Mouse (Mus musculus): ENCODE measurements at regions not wholly inside any gene's neighbourhood (a gene's known extent, or its start where the extent isn't known, plus 50 kb on each side); places are given as distances from the start of the nearest gene placed in this dataset.

DNA sequence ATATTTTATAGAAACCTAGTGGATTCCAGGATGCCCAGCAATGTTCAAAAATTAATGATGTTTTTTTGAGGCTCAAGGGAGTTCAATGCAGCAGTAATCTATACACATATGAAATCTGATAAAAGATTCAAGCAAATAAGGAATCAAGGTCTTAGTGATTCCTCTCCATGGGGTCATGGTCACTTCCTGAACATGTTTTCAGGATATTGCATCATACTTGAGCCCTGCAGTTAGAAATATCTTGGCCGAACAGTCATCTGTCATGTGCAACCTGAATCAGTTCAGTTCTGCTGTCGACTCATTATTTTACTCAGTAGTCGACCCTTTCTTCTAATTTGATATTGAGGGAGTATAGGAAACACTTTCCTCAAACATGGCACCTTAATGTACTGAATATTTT is 97.1 kb upstream of the Cblb start:
- no peaks in the 10 kb centered on the region for H3K27me3 ChIP-seq
- no peaks in the 10 kb centered on the region for H3K9me3 ChIP-seq
- H3K4me1 ChIP-seq (replicated peaks), result no peaks in the 10 kb centered on the region
- no peak overlapping the region for H3K27ac ChIP-seq
- 87% methylated on average over 3 of the region's 3 CpGs for WGBS
- H3K4me2 ChIP-seq, result no peak overlapping the region
- no peak overlapping the region for H3K9ac ChIP-seq (replicated peaks)
- H3K36me3 ChIP-seq, result no peaks in the 10 kb centered on the region
- ATAC-seq (ENCODE audit: insufficient number of reproducible peaks, insufficient read depth, low FRiP score, low TSS enrichment, low read depth), result no peak
- no peak overlapping the region for H3K4me3 ChIP-seq (replicated peaks)

DNA sequence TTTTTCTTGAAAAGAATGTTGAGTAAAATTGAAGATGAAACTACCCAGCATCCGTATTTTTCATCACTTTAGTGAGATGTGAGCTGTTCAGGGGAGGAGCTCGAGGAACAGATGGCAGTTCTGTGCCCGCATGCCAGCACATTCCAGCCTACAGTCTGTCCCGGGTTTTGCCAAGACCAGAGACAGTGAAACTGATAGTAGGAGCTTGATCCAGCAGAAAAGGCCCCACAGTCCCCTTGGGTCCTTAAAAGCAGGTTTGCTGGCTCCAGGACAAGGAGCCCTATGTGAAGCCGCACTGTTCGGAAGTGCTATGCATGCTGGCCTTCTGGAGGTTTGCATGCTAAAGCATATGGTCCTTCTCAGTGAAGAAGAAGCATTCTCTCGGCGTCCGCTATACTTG is 93.7 kb upstream of the Cblb start:
- Histone ChIP-seq H3K4me1 (replicated peaks) (no peaks in the 10 kb centered on the region), H3K27ac (no peak overlapping the region), H3K9ac (replicated peaks) (no peak overlapping the region), H3K27me3 (no peaks in the 10 kb centered on the region), H3K4me3 (replicated peaks) (no peak overlapping the region), H3K9me3 (no peaks in the 10 kb centered on the region), H3K36me3 (no peaks in the 10 kb centered on the region), H3K4me2 (no peak overlapping the region)
- 86% methylated on average over 9 of the region's 9 CpGs for WGBS
- no peak for ATAC-seq (ENCODE audit: insufficient number of reproducible peaks, insufficient read depth, low FRiP score, low TSS enrichment, low read depth)

DNA sequence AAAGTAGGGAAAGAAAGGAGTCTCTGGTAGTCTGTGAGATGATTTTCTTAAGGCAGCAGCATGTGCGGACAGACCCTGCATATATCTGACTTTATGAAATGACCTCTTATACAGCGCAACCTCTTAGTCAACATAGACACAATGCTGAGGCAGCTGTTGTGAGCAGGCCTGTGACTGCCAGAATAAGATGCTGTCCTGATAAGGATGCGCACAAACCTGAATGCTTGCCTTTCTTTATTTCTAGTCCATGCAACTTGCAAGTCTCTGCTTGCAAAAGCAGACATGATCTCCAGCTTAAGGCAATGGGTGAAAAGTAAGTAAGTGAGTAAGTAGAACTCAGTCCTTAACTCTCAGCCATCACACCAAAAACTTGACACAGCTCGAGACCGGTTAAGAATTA is 92.0 kb upstream of the Cblb start:
- Histone ChIP-seq H3K36me3 (no peaks in the 10 kb centered on the region), H3K4me1 (replicated peaks) (no peaks in the 10 kb centered on the region), H3K27ac (no peak overlapping the region), H3K9me3 (no peaks in the 10 kb centered on the region), H3K9ac (replicated peaks) (no peak overlapping the region), H3K4me2 (no peak overlapping the region), H3K27me3 (no peaks in the 10 kb centered on the region), H3K4me3 (replicated peaks) (no peak overlapping the region)
- ATAC-seq (ENCODE audit: insufficient number of reproducible peaks, insufficient read depth, low FRiP score, low TSS enrichment, low read depth), result no peak
- 79% methylated on average over 5 of the region's 5 CpGs for WGBS

DNA sequence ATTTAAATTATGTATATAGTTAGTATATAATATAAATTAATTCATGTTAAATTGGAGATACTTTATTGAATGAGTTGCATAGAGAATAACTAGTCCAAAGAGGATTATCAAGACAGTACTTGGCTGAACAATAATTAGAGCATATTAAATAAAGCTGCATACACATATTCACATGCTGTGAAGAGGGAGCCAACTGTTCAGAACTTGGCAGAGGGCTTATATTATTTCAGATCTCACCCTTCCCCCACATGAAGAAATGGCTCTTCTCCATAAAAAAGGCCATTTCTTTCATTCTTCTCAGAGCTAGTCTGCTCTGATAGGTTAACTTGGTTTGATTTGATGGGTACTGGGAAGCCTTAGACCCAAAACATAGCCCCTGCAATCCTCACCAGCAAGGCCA is 90.5 kb upstream of the Cblb start:
- no peaks in the 10 kb centered on the region for H3K27me3 ChIP-seq
- H3K9ac ChIP-seq (replicated peaks), result no peak overlapping the region
- H3K4me3 ChIP-seq (replicated peaks), result no peak overlapping the region
- no peak overlapping the region for H3K27ac ChIP-seq
- H3K4me2 ChIP-seq, result no peak overlapping the region
- no peaks in the 10 kb centered on the region for H3K36me3 ChIP-seq
- H3K9me3 ChIP-seq, result peaks cover 5% of the 10 kb centered on the region; the same call in 1 of the 2 replicates
- no peak for ATAC-seq (ENCODE audit: insufficient number of reproducible peaks, insufficient read depth, low FRiP score, low TSS enrichment, low read depth)
- H3K4me1 ChIP-seq (replicated peaks), result no peaks in the 10 kb centered on the region

DNA sequence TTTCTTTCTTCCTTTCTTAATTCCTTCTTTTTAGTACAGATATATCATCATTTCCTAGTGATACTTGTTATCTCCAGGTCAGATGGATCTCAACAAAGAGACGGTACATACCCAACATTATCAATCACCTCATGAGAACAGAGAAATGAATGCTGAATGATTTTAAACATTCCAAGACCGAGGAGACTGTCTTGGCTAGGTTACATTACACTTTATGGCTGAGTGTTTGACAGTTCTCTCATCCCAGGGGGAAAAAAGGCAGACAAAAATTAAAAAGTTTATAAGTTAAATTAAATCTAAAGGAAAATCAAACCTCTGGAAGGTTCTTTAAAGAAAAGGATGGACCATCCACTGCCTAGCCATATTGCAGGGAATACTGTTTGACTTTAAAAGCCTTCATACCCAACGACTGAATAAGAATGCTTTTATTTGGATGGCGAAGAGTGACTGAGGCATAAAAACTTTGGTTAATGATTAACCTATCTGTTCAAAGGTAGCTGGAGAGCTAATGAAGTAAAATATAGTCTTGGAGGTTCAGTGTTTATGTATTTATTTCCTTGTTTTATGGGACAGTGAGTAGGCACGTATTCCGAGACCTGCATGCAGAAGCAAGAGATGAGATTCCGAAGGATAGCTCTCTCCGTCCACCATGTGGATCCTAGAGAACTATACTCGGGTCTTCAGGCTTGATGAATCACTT is 88.4 kb upstream of the Cblb start:
- Histone ChIP-seq H3K4me3 (replicated peaks) (no peak overlapping the region), H3K4me1 (replicated peaks) (no peaks in the 10 kb centered on the region), H3K27me3 (no peaks in the 10 kb centered on the region), H3K27ac (no peak overlapping the region), H3K4me2 (no peak overlapping the region), H3K9ac (replicated peaks) (no peak overlapping the region), H3K9me3 (peaks cover 6% of the 10 kb centered on the region; the same call in 1 of the 2 replicates), H3K36me3 (no peaks in the 10 kb centered on the region)
- WGBS, result 91% methylated on average over 9 of the region's 9 CpGs
- ATAC-seq (ENCODE audit: insufficient number of reproducible peaks, insufficient read depth, low FRiP score, low TSS enrichment, low read depth), result no peak

DNA sequence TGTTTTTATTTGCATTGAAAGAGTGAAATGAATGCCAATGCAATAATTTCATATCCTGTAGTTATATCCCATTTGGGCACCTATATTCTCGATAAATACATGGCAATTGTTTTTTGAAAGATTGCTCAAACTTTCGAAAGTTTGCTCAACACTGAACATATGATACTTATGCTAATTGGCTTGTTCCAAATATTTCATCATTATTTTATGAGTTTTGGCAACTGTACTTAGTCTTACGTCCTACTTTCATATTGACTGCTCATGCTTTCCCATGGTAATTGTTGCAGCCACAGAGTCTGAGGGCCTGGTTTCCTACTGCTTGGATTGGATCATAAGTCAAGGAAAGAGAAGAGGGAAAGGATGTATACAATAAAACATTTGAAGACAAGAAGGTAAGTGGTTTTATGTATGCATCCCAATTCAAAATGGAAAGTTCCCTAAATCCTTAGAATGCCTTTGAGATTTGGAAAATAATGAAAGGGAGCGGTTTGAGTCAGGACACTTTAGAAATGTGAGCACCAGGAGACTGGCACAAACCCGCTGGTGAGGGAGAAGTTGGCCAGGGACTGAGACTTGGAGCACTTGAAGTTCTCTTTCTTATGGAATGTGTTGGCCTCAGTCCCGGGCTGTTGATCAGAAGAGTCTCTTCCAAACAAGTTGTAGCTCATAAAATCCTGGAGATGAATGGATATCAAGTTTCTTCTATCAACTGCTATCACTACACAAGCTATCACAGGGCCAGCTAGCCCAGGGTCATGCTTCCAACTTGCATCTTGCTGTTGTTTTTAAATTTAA is 63.8 kb upstream of the Cblb start:
- no peaks in the 10 kb centered on the region for H3K27me3 ChIP-seq
- no peak overlapping the region for H3K4me2 ChIP-seq
- peaks cover 10% of the 10 kb centered on the region; the same call in 1 of the 2 replicates for H3K9me3 ChIP-seq
- 88% methylated on average over 6 of the region's 6 CpGs for WGBS
- ATAC-seq (ENCODE audit: insufficient number of reproducible peaks, insufficient read depth, low FRiP score, low TSS enrichment, low read depth), result no peak
- no peaks in the 10 kb centered on the region for H3K4me1 ChIP-seq (replicated peaks)
- H3K4me3 ChIP-seq (replicated peaks), result no peak overlapping the region
- H3K9ac ChIP-seq (replicated peaks), result no peak overlapping the region
- no peak overlapping the region for H3K27ac ChIP-seq
- no peaks in the 10 kb centered on the region for H3K36me3 ChIP-seq

Measured in limb, embryonic 12.5 days (tissue).